Mouse (Mus musculus): ENCODE measurements at regions not wholly inside any gene's neighbourhood (a gene's known extent, or its start where the extent isn't known, plus 50 kb on each side); places are given as distances from the start of the nearest gene placed in this dataset.

GRCm38 (mm10) chr13:118967707-118968106 is 298.1 kb downstream of the Fgf10 start:
- WGBS = 81% methylated on average over 4 of the region's 4 CpGs
- no peak for TF ChIP-seq CTCF (IDR thresholded peaks at IDR 0.05; ENCODE audit: borderline replicate concordance, insufficient read depth, low read depth, low read length)
- no peak for TF ChIP-seq POLR2A (IDR thresholded peaks at IDR 0.05; ENCODE audit: borderline replicate concordance, insufficient read depth, low read length)
- no peak for DNase-seq
- Histone ChIP-seq H3K4me1 (ENCODE audit: control insufficient read depth, insufficient read depth, low read length) (no peaks in the 10 kb centered on the region), H3K27ac (ENCODE audit: insufficient read depth, low read length) (no peak overlapping the region), H3K27me3 (ENCODE audit: control insufficient read depth, insufficient read depth, low read length) (no peaks in the 10 kb centered on the region), H3K4me3 (replicated peaks; ENCODE audit: insufficient read depth, low read depth, low read length) (no peak overlapping the region)

GRCm38 (mm10) chr13:118975008-118975407 is 305.4 kb downstream of the Fgf10 start:
- no peak for DNase-seq
- H3K27ac ChIP-seq (ENCODE audit: insufficient read depth, low read length) = no peak overlapping the region
- no peak for TF ChIP-seq POLR2A (IDR thresholded peaks at IDR 0.05; ENCODE audit: borderline replicate concordance, insufficient read depth, low read length)
- TF ChIP-seq CTCF (IDR thresholded peaks at IDR 0.05; ENCODE audit: borderline replicate concordance, insufficient read depth, low read depth, low read length) = no peak

GRCm38 (mm10) chr13:118975519-118975918 is 305.9 kb downstream of the Fgf10 start:
- 40% methylated on average over 1 of the region's 1 CpGs for WGBS

More at GRCm38 (mm10) chr13:118975008-118975407, 305.4 kb downstream of the Fgf10 start:
- H3K27me3 ChIP-seq (ENCODE audit: control insufficient read depth, insufficient read depth, low read length) = no peaks in the 10 kb centered on the region
- no peak overlapping the region for H3K4me3 ChIP-seq (replicated peaks; ENCODE audit: insufficient read depth, low read depth, low read length)
- H3K4me1 ChIP-seq (ENCODE audit: control insufficient read depth, insufficient read depth, low read length) = no peaks in the 10 kb centered on the region

GRCm38 (mm10) chr13:118979505-118979904 is 309.9 kb downstream of the Fgf10 start:
- 90% methylated on average over 5 of the region's 5 CpGs for WGBS
- Histone ChIP-seq H3K27me3 (ENCODE audit: control insufficient read depth, insufficient read depth, low read length) (no peaks in the 10 kb centered on the region), H3K4me1 (ENCODE audit: control insufficient read depth, insufficient read depth, low read length) (no peaks in the 10 kb centered on the region), H3K4me3 (replicated peaks; ENCODE audit: insufficient read depth, low read depth, low read length) (no peak overlapping the region), H3K27ac (ENCODE audit: insufficient read depth, low read length) (no peak overlapping the region)
- TF ChIP-seq CTCF (IDR thresholded peaks at IDR 0.05; ENCODE audit: borderline replicate concordance, insufficient read depth, low read depth, low read length) (no peak), POLR2A (IDR thresholded peaks at IDR 0.05; ENCODE audit: borderline replicate concordance, insufficient read depth, low read length) (no peak)
- no peak for DNase-seq

More at GRCm38 (mm10) chr13:118975519-118975918, 305.9 kb downstream of the Fgf10 start:
- Histone ChIP-seq H3K4me1 (ENCODE audit: control insufficient read depth, insufficient read depth, low read length) (no peaks in the 10 kb centered on the region), H3K27me3 (ENCODE audit: control insufficient read depth, insufficient read depth, low read length) (no peaks in the 10 kb centered on the region), H3K4me3 (replicated peaks; ENCODE audit: insufficient read depth, low read depth, low read length) (no peak overlapping the region), H3K27ac (ENCODE audit: insufficient read depth, low read length) (no peak overlapping the region)
- no peak for DNase-seq
- TF ChIP-seq CTCF (IDR thresholded peaks at IDR 0.05; ENCODE audit: borderline replicate concordance, insufficient read depth, low read depth, low read length) (no peak), POLR2A (IDR thresholded peaks at IDR 0.05; ENCODE audit: borderline replicate concordance, insufficient read depth, low read length) (no peak)

GRCm38 (mm10) chr13:118981196-118981810 is 311.7 kb downstream of the Fgf10 start:
- TF ChIP-seq POLR2A (IDR thresholded peaks at IDR 0.05; ENCODE audit: borderline replicate concordance, insufficient read depth, low read length) (no peak), CTCF (IDR thresholded peaks at IDR 0.05; ENCODE audit: borderline replicate concordance, insufficient read depth, low read depth, low read length) (no peak)
- no peaks in the 10 kb centered on the region for H3K4me1 ChIP-seq (ENCODE audit: control insufficient read depth, insufficient read depth, low read length)
- no peak overlapping the region for H3K4me3 ChIP-seq (replicated peaks; ENCODE audit: insufficient read depth, low read depth, low read length)
- 54% methylated on average over 10 of the region's 10 CpGs for WGBS
- no peak for DNase-seq
- H3K27ac ChIP-seq (ENCODE audit: insufficient read depth, low read length) = no peak overlapping the region
- no peaks in the 10 kb centered on the region for H3K27me3 ChIP-seq (ENCODE audit: control insufficient read depth, insufficient read depth, low read length)

GRCm38 (mm10) chr13:118985285-118985684 is 315.7 kb downstream of the Fgf10 start:
- DNase-seq = no peak
- H3K27ac ChIP-seq (ENCODE audit: insufficient read depth, low read length) = no peak overlapping the region
- H3K4me3 ChIP-seq (replicated peaks; ENCODE audit: insufficient read depth, low read depth, low read length) = no peak overlapping the region
- H3K4me1 ChIP-seq (ENCODE audit: control insufficient read depth, insufficient read depth, low read length) = no peaks in the 10 kb centered on the region
- no peaks in the 10 kb centered on the region for H3K27me3 ChIP-seq (ENCODE audit: control insufficient read depth, insufficient read depth, low read length)
- 91% methylated on average over 1 of the region's 1 CpGs for WGBS
- TF ChIP-seq CTCF (IDR thresholded peaks at IDR 0.05; ENCODE audit: borderline replicate concordance, insufficient read depth, low read depth, low read length) (no peak), POLR2A (IDR thresholded peaks at IDR 0.05; ENCODE audit: borderline replicate concordance, insufficient read depth, low read length) (no peak)

- TF ChIP-seq CTCF (IDR thresholded peaks at IDR 0.05; ENCODE audit: borderline replicate concordance, insufficient read depth, low read depth, low read length) (no peak), POLR2A (IDR thresholded peaks at IDR 0.05; ENCODE audit: borderline replicate concordance, insufficient read depth, low read length) (no peak)
- DNase-seq = no peak
- H3K27ac ChIP-seq (ENCODE audit: insufficient read depth, low read length) = no peak overlapping the region
- H3K4me3 ChIP-seq (replicated peaks; ENCODE audit: insufficient read depth, low read depth, low read length) = no peak overlapping the region
- H3K4me1 ChIP-seq (ENCODE audit: control insufficient read depth, insufficient read depth, low read length) = no peaks in the 10 kb centered on the region
- WGBS = 90% methylated on average over 6 of the region's 6 CpGs
- no peaks in the 10 kb centered on the region for H3K27me3 ChIP-seq (ENCODE audit: control insufficient read depth, insufficient read depth, low read length)
Measured at GRCm38 (mm10) chr13:119025305-119025975, 355.8 kb downstream of the Fgf10 start.

- no peak overlapping the region for H3K27ac ChIP-seq (ENCODE audit: insufficient read depth, low read length)
- H3K4me3 ChIP-seq (replicated peaks; ENCODE audit: insufficient read depth, low read depth, low read length) = no peak overlapping the region
- H3K4me1 ChIP-seq (ENCODE audit: control insufficient read depth, insufficient read depth, low read length) = no peaks in the 10 kb centered on the region
- no peaks in the 10 kb centered on the region for H3K27me3 ChIP-seq (ENCODE audit: control insufficient read depth, insufficient read depth, low read length)
- no peak for DNase-seq
- 85% methylated on average over 1 of the region's 1 CpGs for WGBS
- TF ChIP-seq CTCF (IDR thresholded peaks at IDR 0.05; ENCODE audit: borderline replicate concordance, insufficient read depth, low read depth, low read length) = no peak
- no peak for TF ChIP-seq POLR2A (IDR thresholded peaks at IDR 0.05; ENCODE audit: borderline replicate concordance, insufficient read depth, low read length)
Measured at GRCm38 (mm10) chr13:119039616-119040015, 370.0 kb downstream of the Fgf10 start.
